Mouse (Mus musculus) stomach, embryonic 16.5 days (tissue): ENCODE data around the gene Adarb1. TPM values are rescaled to one million over a fixed set of nuclear protein-coding genes. Genes with fewer than 3 reads are reported as not detected.
A peak's percentile ranks its signal among the peaks of the same experiment; 100 is the strongest.

Experiments
- ATAC-seq: fragments of 200-750 bp; cut with Nextera tagmentation; 2 replicates; pipeline ENCODE4 v1.8.0; 2017; ENCODE audit warnings: moderate number of reproducible peaks, moderate TSS enrichment; ENCODE audit not compliant: insufficient read depth, low FRiP score
- H3K27ac ChIP-seq: fragments of 300-500 bp; sonication (generic); 2 replicates; pipeline ENCODE4 v1.5.1; 2014; ENCODE audit warnings: low read length
- H3K27me3 ChIP-seq: fragments of 300-500 bp; sonication (generic); 2 replicates; pipeline ENCODE4 v1.6.1; 2014; ENCODE audit warnings: low read length, control low read depth, mixed read lengths; ENCODE audit not compliant: control insufficient read depth, insufficient read depth
- H3K36me3 ChIP-seq: fragments of 300-500 bp; sonication (generic); 2 replicates; pipeline ENCODE4 v1.6.1; 2014; ENCODE audit warnings: low read length; ENCODE audit not compliant: control insufficient read depth, insufficient read depth
- H3K4me1 ChIP-seq: fragments of 300-500 bp; sonication (generic); 2 replicates; pipeline ENCODE4 v1.6.1; 2014; ENCODE audit warnings: low read length, control low read depth, mixed read lengths; ENCODE audit not compliant: control insufficient read depth, insufficient read depth
- H3K4me2 ChIP-seq: fragments of 300-500 bp; sonication (generic); 2 replicates; pipeline ENCODE4 v1.6.1; 2014; ENCODE audit warnings: low read depth, low read length, mixed read lengths
- H3K4me3 ChIP-seq: fragments of 300-500 bp; sonication (generic); replicated peaks from 2 replicates; pipeline ENCODE4 v1.5.1; 2014; ENCODE audit warnings: mild to moderate bottlenecking, low read length
- H3K9ac ChIP-seq: fragments of 300-500 bp; sonication (generic); 2 replicates; pipeline ENCODE4 v1.6.1; 2014; ENCODE audit warnings: low read length
- H3K9me3 ChIP-seq: fragments of 300-500 bp; sonication (generic); replicated peaks from 2 replicates; pipeline ENCODE4 v1.6.1; 2016; ENCODE audit warnings: low read length, control low read depth; ENCODE audit not compliant: control insufficient read depth
- WGBS: fragments of 180-500 bp; shearing (Covaris S2); extraction: QIAGEN DNeasy Blood & Tissue Kit; methylation state at CpG from one replicate; pipeline ENCODE4 v1.1.7; 2014; 5-methylcytosine and 5-hydroxymethylcytosine counted together
- polyA plus RNA-seq: library from polyadenylated mRNA; unstranded; fragments of >200 nt; fragmentation: Nextera tagmentation; extraction: Ambion mirVana; gene quantifications from 2 replicates; pipeline ENCODE4 v1.2.1, GENCODE M21; 2015

Adarb1 gene
- polyA plus RNA-seq, 1 experiment from 2014 or later = 8.4 TPM

DNA sequence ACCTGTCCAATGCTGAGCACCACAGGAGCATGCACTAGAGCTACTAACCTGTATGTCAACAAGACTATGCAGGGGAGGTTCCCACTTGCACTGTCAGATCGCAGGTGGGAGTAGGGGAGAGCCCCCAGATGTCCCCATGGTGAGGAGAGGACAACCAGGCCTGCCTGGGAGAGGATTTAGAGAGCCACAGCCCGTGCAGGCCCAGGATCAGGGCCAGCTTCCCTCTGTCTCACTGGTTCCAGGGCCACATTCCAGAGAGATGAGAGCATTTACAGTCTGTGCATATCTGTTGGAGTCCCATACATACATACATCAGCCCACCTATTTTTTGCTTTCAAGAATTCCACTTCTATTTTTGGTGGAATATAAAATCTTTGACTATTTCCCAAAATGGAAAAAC, 9.5 kb upstream of the Adarb1 start:
- Histone ChIP-seq H3K4me1 (0 out of 2 replicates have a peak, but pooled peaks cover 3% of the 10 kb centered on the region), H3K27ac (no peak overlapping the region), H3K9ac (no peak overlapping the region), H3K4me2 (no peak overlapping the region), H3K4me3 (no peak overlapping the region), H3K27me3 (no peaks in the 10 kb centered on the region), H3K9me3 (no peaks in the 10 kb centered on the region), H3K36me3 (no peaks in the 10 kb centered on the region)
- 33% methylated on average over 2 of the region's 2 CpGs for WGBS
- ATAC-seq = peak; percentile 76; the same call in 1 of the 2 replicates

DNA sequence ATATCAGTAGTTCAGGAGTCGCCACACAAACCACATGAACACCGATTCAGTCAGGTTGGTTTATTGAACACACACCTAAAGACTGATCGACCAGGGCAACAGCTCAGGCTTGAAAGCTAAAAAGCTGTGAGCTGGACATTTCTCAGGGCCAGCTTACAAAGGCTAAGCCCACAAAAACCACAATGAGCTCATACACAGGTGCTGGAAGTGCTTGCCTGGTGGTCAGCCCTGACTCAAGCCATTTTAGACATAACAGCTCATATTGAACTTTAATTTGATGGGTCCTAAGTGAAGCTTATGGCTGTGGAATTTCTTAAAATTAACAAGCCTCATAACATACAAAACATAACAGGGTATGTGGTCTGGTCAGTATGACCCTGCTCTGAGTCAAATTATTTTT, 2.1 kb upstream of the Adarb1 start:
- ATAC-seq = no peak
- H3K4me1 ChIP-seq = peaks cover 8% of the 10 kb centered on the region
- H3K27ac ChIP-seq = no peak overlapping the region
- H3K4me3 ChIP-seq = no peak overlapping the region
- WGBS = 87% methylated on average over 3 of the region's 3 CpGs
- H3K9ac ChIP-seq = no peak overlapping the region
- H3K27me3 ChIP-seq = peaks cover 17% of the 10 kb centered on the region
- no peak overlapping the region for H3K4me2 ChIP-seq
- no peaks in the 10 kb centered on the region for H3K36me3 ChIP-seq
- no peaks in the 10 kb centered on the region; the same call in 1 of the 2 replicates for H3K9me3 ChIP-seq

DNA sequence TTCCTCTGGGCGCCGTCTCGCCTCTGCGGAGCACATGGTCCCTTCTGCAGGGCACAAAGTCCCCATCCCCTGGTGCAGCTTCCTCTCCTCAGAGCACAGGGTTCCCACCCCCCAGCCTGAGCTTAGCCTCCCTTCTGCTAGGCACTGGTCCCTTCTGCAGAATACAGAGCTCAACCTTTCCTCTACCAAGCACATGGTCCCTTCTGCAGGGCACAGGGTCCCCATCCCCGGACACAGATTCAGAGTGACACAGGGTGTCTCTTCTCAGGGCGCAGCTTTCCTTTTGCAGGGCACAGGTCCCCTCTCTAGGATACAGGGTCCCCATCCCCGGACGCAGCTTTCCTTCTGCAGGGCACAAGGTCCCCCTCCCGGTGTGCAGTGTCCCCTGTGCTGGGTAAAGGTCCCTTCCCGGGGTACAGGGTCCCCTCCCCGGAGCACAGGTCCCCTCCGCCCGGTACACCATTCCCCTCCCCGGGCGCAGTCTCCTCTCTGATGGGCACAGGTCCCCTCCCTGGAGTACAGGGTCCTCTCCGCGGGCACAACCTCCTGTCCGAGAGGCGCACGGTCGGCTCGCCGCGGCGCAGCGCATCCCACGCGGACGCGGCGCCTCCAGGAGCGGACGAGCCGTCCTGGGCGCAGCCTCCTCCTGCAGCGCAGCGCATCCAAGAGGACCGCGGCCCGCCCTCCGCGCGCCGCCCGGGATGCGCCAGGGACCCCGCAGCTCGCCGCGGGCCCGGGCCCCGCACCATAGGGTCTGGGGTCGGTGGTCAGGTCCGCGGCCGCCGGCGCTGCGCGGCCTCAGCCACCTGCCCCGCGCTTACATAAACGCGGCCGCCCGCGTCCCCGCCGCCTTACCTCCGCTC, 599 bp downstream of the Adarb1 start:
- Histone ChIP-seq H3K9me3 (no peaks in the 10 kb centered on the region; the same call in 1 of the 2 replicates), H3K4me2 (peak overlapping the region; percentile 79), H3K27ac (no peak overlapping the region), H3K27me3 (peaks cover 17% of the 10 kb centered on the region), H3K36me3 (no peaks in the 10 kb centered on the region), H3K4me1 (peaks cover 8% of the 10 kb centered on the region), H3K9ac (peak overlapping the region; percentile 73), H3K4me3 (peak overlapping the region; percentile 76)
- ATAC-seq = peak; percentile 75
- WGBS = under 1% methylated on average over 70 of the region's 70 CpGs

GRCm38 (mm10) chr10:77416666-77417239, 1.3 kb downstream of the Adarb1 start:
- Histone ChIP-seq H3K36me3 (no peaks in the 10 kb centered on the region), H3K4me2 (peak overlapping the region; percentile 79), H3K9ac (peak overlapping the region; percentile 73; the same call in 1 of the 2 replicates), H3K27ac (no peak overlapping the region), H3K27me3 (peaks cover 17% of the 10 kb centered on the region), H3K4me3 (peak overlapping the region; percentile 76), H3K4me1 (peaks cover 8% of the 10 kb centered on the region), H3K9me3 (no peaks in the 10 kb centered on the region; the same call in 1 of the 2 replicates)
- no peak for ATAC-seq
- WGBS = 14% methylated on average over 24 of the region's 24 CpGs

- Histone ChIP-seq H3K36me3 (no peaks in the 10 kb centered on the region), H3K4me3 (no peak overlapping the region), H3K4me2 (no peak overlapping the region), H3K9ac (no peak overlapping the region), H3K9me3 (no peaks in the 10 kb centered on the region; the same call in 1 of the 2 replicates), H3K27me3 (peaks cover 17% of the 10 kb centered on the region), H3K4me1 (peaks cover 8% of the 10 kb centered on the region), H3K27ac (no peak overlapping the region)
- no peak for ATAC-seq
- WGBS = 88% methylated on average over 5 of the region's 5 CpGs
These were observed 2.2 kb downstream of the Adarb1 start for GRCm38 (mm10) chr10:77415867-77416266.

DNA sequence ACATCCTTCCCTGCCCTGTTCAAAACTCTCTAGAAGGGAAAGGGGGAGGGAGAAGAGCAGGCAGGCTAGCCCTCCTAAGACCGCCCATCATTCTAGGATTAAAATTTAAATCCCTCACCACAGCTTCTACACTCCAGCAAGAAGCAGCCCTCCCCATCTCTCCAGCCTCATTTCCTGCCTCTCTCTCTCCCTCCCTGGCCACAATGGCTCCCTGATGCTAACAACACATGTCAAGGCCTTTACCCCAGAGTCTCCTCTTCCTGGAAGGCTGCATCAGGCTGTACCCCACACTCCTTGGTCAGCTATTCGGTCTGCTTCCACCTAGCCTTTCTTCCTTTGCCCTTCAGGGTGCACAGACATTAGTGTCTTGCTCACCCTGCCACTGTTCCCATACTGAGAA, 4.3 kb downstream of the Adarb1 start:
- Histone ChIP-seq H3K9ac (no peak overlapping the region), H3K4me3 (no peak overlapping the region), H3K4me2 (no peak overlapping the region), H3K4me1 (peaks cover 8% of the 10 kb centered on the region), H3K9me3 (no peaks in the 10 kb centered on the region), H3K27ac (no peak overlapping the region), H3K36me3 (no peaks in the 10 kb centered on the region), H3K27me3 (peaks cover 17% of the 10 kb centered on the region)
- no peak for ATAC-seq
- 61% methylated on average over 2 of the region's 2 CpGs for WGBS

DNA sequence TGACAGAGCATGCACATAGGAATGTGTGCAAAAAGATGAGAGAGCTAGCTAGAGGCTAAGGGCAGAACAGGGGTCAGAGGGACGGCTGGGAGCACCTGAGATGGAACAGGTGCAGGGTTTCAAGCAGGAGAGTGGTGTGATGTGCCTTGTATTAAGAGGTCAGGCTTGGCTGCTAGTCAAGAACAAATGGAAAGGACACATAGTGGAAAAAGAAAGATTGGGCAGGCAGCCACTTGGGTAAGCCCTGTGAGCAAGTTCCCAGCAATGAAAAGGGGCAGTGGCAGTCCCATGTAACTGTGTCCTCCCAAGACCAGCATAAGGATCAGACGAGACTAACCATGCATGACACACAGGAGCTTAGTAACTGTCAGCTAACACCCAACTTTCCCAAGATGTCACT, 8.9 kb downstream of the Adarb1 start:
- 50% methylated on average over 2 of the region's 2 CpGs for WGBS
- H3K4me1 ChIP-seq = no peaks in the 10 kb centered on the region; the same call in 1 of the 2 replicates
- no peak overlapping the region for H3K27ac ChIP-seq
- no peak overlapping the region for H3K9ac ChIP-seq
- H3K27me3 ChIP-seq = no peaks in the 10 kb centered on the region
- no peaks in the 10 kb centered on the region for H3K9me3 ChIP-seq
- no peaks in the 10 kb centered on the region for H3K36me3 ChIP-seq
- no peak overlapping the region for H3K4me2 ChIP-seq
- no peak for ATAC-seq
- no peak overlapping the region for H3K4me3 ChIP-seq

- 82% methylated on average over 9 of the region's 9 CpGs for WGBS
- no peak overlapping the region for H3K4me3 ChIP-seq
- no peak overlapping the region for H3K27ac ChIP-seq
- H3K9me3 ChIP-seq = no peaks in the 10 kb centered on the region
- no peak overlapping the region for H3K4me2 ChIP-seq
- no peak for ATAC-seq
- H3K4me1 ChIP-seq = no peaks in the 10 kb centered on the region
- no peaks in the 10 kb centered on the region for H3K36me3 ChIP-seq
- no peak overlapping the region for H3K9ac ChIP-seq
- H3K27me3 ChIP-seq = no peaks in the 10 kb centered on the region
These were observed 9.8 kb downstream of the Adarb1 start for GRCm38 (mm10) chr10:77408241-77408640.

DNA sequence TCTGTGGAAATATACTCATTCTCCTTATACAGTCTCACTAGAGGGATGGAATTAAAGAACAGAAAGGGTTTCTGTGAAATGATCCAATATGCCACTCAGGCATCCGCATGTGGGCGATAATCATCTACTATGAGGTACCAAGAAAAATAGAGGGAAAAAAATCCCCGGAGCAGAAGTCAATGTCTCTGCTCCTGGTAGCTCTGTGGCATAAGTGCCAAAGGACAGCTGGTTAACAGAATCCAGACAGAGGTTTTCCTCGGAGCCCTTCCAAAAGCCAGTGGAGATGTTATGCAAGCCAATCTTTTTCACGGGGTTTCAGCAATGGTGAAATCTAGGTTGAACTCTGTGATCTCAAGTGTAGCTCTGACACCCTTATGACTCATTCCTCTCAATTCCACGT, 11.6 kb downstream of the Adarb1 start:
- Histone ChIP-seq H3K27me3 (no peaks in the 10 kb centered on the region), H3K27ac (no peak overlapping the region), H3K9me3 (no peaks in the 10 kb centered on the region), H3K4me2 (no peak overlapping the region), H3K9ac (no peak overlapping the region), H3K36me3 (no peaks in the 10 kb centered on the region), H3K4me3 (no peak overlapping the region), H3K4me1 (no peaks in the 10 kb centered on the region)
- WGBS = 72% methylated on average over 6 of the region's 6 CpGs
- no peak for ATAC-seq
